Mouse (Mus musculus) stomach, embryonic 14.5 days (tissue): ENCODE results near the gene Cntnap5a. TPM values are rescaled to one million over a fixed set of nuclear protein-coding genes. Genes with fewer than 3 reads are reported as not detected.

ENCODE experiments used
- ATAC-seq: fragments of 200-750 bp; cut with Nextera tagmentation; 2 replicates; pipeline ENCODE4 v1.8.0; 2017; ENCODE audit warnings: low read depth, moderate TSS enrichment; ENCODE audit not compliant: insufficient number of reproducible peaks, insufficient read depth, low FRiP score
- H3K27ac ChIP-seq: fragments of 300-500 bp; sonication (generic); 2 replicates; pipeline ENCODE4 v1.5.1; 2014; ENCODE audit warnings: mild to moderate bottlenecking, low read length, moderate library complexity, mixed read lengths
- H3K27me3 ChIP-seq: fragments of 300-500 bp; sonication (generic); 2 replicates; pipeline ENCODE4 v1.6.1; 2014; ENCODE audit warnings: low read length, control low read depth, mixed read lengths; ENCODE audit not compliant: control insufficient read depth, insufficient read depth
- H3K36me3 ChIP-seq: fragments of 300-500 bp; sonication (generic); 2 replicates; pipeline ENCODE4 v1.6.1; 2014; ENCODE audit warnings: mild to moderate bottlenecking, control low read depth, low read length, moderate library complexity, mixed read lengths; ENCODE audit not compliant: control insufficient read depth, insufficient read depth
- H3K4me1 ChIP-seq: fragments of 300-500 bp; sonication (generic); 2 replicates; pipeline ENCODE4 v1.6.1; 2014; ENCODE audit warnings: low read length, control low read depth, mixed read lengths; ENCODE audit not compliant: control insufficient read depth, insufficient read depth
- H3K4me2 ChIP-seq: fragments of 300-500 bp; sonication (generic); replicated peaks from 2 replicates; pipeline ENCODE4 v1.6.1; 2014; ENCODE audit warnings: low read depth, low read length, control low read depth
- H3K4me3 ChIP-seq: fragments of 300-500 bp; sonication (generic); 2 replicates; pipeline ENCODE4 v1.5.1; 2014; ENCODE audit warnings: low read depth, low read length, control low read depth
- H3K9ac ChIP-seq: fragments of 300-500 bp; sonication (generic); replicated peaks from 2 replicates; pipeline ENCODE4 v1.6.1; 2014; ENCODE audit warnings: low read depth, mild to moderate bottlenecking, control low read depth, low read length, moderate library complexity, mixed read lengths
- H3K9me3 ChIP-seq: fragments of 300-500 bp; sonication (generic); 2 replicates; pipeline ENCODE4 v1.6.1; 2016; ENCODE audit warnings: low read depth, low read length, control low read depth; ENCODE audit not compliant: control insufficient read depth
- WGBS: fragments of 180-500 bp; shearing (Covaris S2); extraction: QIAGEN DNeasy Blood & Tissue Kit; methylation state at CpG from one replicate; pipeline ENCODE4 v1.1.7; 2014; 5-methylcytosine and 5-hydroxymethylcytosine counted together
- polyA plus RNA-seq: library from polyadenylated mRNA; unstranded; fragments of >200 nt; fragmentation: Nextera tagmentation; extraction: Ambion mirVana; gene quantifications from 2 replicates; pipeline ENCODE4 v1.2.1, GENCODE M21; 2014

Cntnap5a gene
- polyA plus RNA-seq, 1 experiment from 2014 or later: 0.14 TPM

DNA sequence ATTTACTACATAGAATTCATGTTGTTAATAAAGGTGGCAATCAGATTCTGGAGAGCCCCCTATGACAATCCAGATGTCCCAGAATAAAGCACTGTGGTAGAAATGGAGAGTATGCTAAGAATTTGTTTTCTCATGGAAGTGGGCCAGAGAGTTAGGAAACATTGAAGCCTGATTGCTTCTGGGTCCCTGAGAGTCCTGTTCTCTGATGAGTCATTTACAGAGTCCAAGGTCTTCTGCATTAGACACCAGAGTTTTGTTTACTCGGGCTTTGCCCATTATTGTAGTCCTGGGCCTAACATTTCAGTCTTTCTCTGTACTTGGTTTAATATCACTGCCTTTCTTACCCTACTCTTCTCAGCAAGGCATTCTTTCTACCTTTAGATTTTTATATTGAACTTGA is 305.6 kb downstream of the Cntnap5a start:
- no peak for ATAC-seq
- H3K27me3 ChIP-seq: no peaks in the 10 kb centered on the region
- H3K4me2 ChIP-seq: no peak overlapping the region
- no peaks in the 10 kb centered on the region for H3K9me3 ChIP-seq
- no peak overlapping the region for H3K27ac ChIP-seq
- no peaks in the 10 kb centered on the region for H3K36me3 ChIP-seq
- H3K9ac ChIP-seq: no peak overlapping the region
- H3K4me1 ChIP-seq: no peaks in the 10 kb centered on the region
- no peak overlapping the region for H3K4me3 ChIP-seq
- WGBS: 75% methylated on average over 1 of the region's 1 CpGs

DNA sequence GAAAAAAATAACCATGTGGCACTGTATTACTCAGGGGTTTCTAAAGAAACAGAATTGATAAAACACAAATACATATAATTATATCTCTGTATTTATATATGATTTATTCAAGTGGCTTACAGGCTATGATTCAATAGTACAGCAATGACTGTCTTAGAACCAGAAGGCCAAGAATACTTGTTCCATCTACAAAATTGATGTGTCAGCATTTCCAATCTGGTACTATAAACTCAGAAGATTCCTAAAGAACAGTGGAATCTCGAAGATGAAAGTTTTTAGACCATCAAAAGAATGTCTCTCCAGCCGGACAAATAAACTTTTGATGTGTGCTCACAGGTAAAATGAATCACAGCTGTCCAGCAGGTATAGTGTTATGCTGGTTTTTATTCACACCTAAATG is 331.2 kb downstream of the Cntnap5a start:
- H3K9ac ChIP-seq: no peak overlapping the region
- no peak for ATAC-seq
- no peaks in the 10 kb centered on the region for H3K36me3 ChIP-seq

DNA sequence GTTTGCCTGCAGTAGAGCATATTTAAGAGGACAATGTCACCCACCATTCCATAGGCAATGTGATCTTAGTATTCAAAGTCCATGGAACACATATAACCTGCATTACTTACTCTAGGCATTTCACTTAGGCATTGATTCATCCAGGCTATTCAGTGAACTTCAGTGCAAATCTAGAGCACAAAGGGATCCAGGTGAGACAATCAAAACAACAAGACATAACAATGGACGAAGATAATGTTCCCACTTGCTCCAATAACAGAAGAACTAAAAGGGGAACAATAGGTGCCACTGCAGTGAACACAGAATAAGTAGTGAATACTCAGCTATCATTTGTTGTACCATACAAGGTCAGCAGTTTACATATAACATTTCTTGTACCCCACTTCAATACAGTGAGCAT is 345.1 kb downstream of the Cntnap5a start:
- no peak overlapping the region for H3K27ac ChIP-seq
- no peak overlapping the region for H3K4me2 ChIP-seq
- H3K9me3 ChIP-seq: no peaks in the 10 kb centered on the region
- H3K9ac ChIP-seq: no peak overlapping the region
- H3K27me3 ChIP-seq: no peaks in the 10 kb centered on the region
- no peaks in the 10 kb centered on the region for H3K4me1 ChIP-seq
- WGBS: 84% methylated on average over 1 of the region's 1 CpGs
- H3K4me3 ChIP-seq: no peak overlapping the region
- ATAC-seq: no peak
- no peaks in the 10 kb centered on the region for H3K36me3 ChIP-seq

More for the DNA sequence above, 331.2 kb downstream of the Cntnap5a start:
- Histone ChIP-seq H3K4me2 (no peak overlapping the region), H3K27ac (no peak overlapping the region), H3K4me3 (no peak overlapping the region), H3K4me1 (no peaks in the 10 kb centered on the region), H3K9me3 (no peaks in the 10 kb centered on the region), H3K27me3 (no peaks in the 10 kb centered on the region)
- 55% methylated on average over 2 of the region's 2 CpGs for WGBS

- H3K4me3 ChIP-seq: no peak overlapping the region
- H3K27me3 ChIP-seq: no peaks in the 10 kb centered on the region
- H3K27ac ChIP-seq: no peak overlapping the region
- H3K9ac ChIP-seq: no peak overlapping the region
- WGBS: 46% methylated on average over 1 of the region's 1 CpGs
- no peaks in the 10 kb centered on the region for H3K9me3 ChIP-seq
- H3K36me3 ChIP-seq: no peaks in the 10 kb centered on the region
- H3K4me2 ChIP-seq: no peak overlapping the region
- no peak for ATAC-seq
- H3K4me1 ChIP-seq: no peaks in the 10 kb centered on the region
Observed at GRCm38 (mm10) chr1:116035897-116036296, 351.3 kb downstream of the Cntnap5a start.

DNA sequence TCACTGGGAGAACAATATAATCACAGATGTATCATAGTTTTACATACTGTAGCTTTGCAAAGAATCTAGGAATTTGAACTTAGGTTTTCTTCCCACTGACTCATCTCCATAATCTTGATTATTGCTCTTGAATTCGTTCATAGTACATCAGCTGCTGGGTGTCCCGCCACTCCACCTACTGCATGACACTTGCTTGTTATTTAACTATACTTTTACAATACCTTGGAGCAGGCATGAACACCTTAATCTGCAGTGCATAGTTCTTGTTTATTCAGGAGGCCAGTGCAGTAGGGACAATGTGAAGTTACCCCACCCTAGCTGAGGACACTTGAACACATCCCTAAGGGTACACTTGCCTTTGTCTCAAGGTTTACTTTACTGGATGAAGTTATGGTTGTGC is 352.3 kb downstream of the Cntnap5a start:
- ATAC-seq: no peak
- H3K4me1 ChIP-seq: no peaks in the 10 kb centered on the region
- H3K9me3 ChIP-seq: no peaks in the 10 kb centered on the region
- 89% methylated on average over 2 of the region's 2 CpGs for WGBS
- H3K36me3 ChIP-seq: no peaks in the 10 kb centered on the region
- no peaks in the 10 kb centered on the region for H3K27me3 ChIP-seq
- H3K4me3 ChIP-seq: no peak overlapping the region
- H3K27ac ChIP-seq: no peak overlapping the region
- no peak overlapping the region for H3K9ac ChIP-seq
- no peak overlapping the region for H3K4me2 ChIP-seq

DNA sequence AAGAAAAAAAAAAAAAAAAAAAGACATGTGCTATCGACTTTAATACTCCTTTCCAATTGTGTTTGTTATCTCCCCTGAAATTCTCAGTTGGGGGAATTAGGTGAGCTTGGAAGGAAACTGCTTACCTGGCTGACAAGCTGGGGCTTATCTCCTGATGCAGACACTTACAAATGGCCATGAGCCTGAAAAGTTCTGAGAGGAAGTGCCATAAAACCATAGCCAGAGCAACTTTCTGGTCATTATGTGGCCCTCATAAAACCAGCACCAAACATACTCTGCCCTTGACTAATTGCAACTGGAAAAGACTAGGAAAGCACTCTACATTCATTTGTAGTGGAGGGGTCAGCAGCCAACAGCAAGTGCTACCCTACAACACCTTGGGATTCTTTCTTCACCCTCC is 359.5 kb downstream of the Cntnap5a start:
- ATAC-seq: no peak
- 45% methylated on average over 1 of the region's 1 CpGs for WGBS
- Histone ChIP-seq H3K27ac (no peak overlapping the region), H3K27me3 (no peaks in the 10 kb centered on the region), H3K4me1 (no peaks in the 10 kb centered on the region), H3K9me3 (no peaks in the 10 kb centered on the region), H3K4me3 (no peak overlapping the region), H3K36me3 (no peaks in the 10 kb centered on the region), H3K9ac (no peak overlapping the region), H3K4me2 (no peak overlapping the region)

DNA sequence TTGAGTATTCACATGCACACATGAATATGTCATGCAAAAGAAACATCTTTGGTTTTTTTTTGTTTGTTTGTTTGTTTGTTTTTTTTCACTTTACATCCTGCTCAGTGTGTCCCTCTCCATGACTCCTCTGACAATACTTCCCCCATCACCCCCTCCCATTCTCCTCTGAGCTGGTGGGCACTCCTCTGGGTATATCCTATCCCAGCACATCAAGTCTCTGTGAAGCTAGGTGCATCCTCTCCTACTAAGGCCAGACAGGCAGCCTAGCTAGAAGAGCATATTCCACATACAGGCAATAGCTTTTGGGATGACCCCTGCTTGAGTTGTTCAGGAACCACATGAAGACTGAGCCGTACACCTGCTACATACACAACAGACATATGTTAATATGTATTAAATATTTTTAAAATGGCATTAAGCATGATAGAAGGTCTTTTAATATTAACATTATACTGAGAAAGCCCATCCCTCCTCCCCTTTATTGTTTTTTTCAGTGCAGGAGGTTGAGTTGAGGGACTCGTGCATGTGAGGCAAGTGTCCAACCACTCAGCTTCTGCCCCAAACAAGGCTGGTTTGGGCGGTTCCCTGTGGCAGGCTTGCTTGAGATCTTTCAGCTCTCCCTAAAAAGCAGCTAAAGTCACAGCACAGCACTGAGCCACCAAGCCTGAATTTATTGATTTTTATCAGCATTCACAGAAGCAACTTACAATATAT is 422.6 kb downstream of the Cntnap5a start:
- no peak overlapping the region for H3K4me2 ChIP-seq
- H3K9me3 ChIP-seq: no peaks in the 10 kb centered on the region
- H3K4me1 ChIP-seq: no peaks in the 10 kb centered on the region
- H3K4me3 ChIP-seq: no peak overlapping the region
- H3K27me3 ChIP-seq: no peaks in the 10 kb centered on the region
- H3K27ac ChIP-seq: no peak overlapping the region
- 62% methylated on average over 3 of the region's 3 CpGs for whole genome bisulfite sequencing
- no peaks in the 10 kb centered on the region for H3K36me3 ChIP-seq
- no peak for ATAC-seq
- no peak overlapping the region for H3K9ac ChIP-seq

DNA sequence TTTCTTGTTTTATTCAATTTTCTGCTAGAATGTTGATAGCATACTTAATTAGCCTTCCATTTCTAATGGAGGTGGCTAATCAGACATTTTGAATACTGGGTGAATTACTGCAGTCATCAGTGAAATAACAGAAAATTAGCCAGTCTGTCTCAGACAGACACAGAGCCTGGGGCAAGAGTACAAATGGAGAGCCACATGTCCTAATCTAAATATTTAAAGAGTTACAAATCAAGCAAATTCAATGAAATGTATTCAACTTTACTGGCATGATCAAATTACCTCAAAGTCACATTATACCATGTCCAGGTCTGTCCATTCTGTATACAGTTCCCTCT is 423.1 kb downstream of the Cntnap5a start:
- H3K27ac ChIP-seq: no peak overlapping the region
- no peaks in the 10 kb centered on the region for H3K27me3 ChIP-seq
- H3K4me3 ChIP-seq: no peak overlapping the region
- ATAC-seq: no peak
- H3K9ac ChIP-seq: no peak overlapping the region
- no peak overlapping the region for H3K4me2 ChIP-seq
- no peaks in the 10 kb centered on the region for H3K36me3 ChIP-seq
- no peaks in the 10 kb centered on the region for H3K9me3 ChIP-seq
- no peaks in the 10 kb centered on the region for H3K4me1 ChIP-seq

GRCm38 (mm10) chr1:116108381-116108780 is 423.8 kb downstream of the Cntnap5a start:
- Histone ChIP-seq H3K36me3 (no peaks in the 10 kb centered on the region), H3K4me3 (no peak overlapping the region), H3K27me3 (no peaks in the 10 kb centered on the region), H3K9me3 (no peaks in the 10 kb centered on the region), H3K9ac (no peak overlapping the region), H3K4me2 (no peak overlapping the region), H3K27ac (no peak overlapping the region), H3K4me1 (no peaks in the 10 kb centered on the region)
- no peak for ATAC-seq
